Mouse (Mus musculus) liver, embryonic 16.5 days (tissue): ENCODE results near the gene Gpr152. TPM values are rescaled to one million over a fixed set of nuclear protein-coding genes. Genes with fewer than 3 reads are reported as not detected.

Experiments used
- ATAC-seq: fragments of 200-750 bp; cut with Nextera tagmentation; 2 replicates; pipeline ENCODE4 v1.8.0; 2017; ENCODE audit warnings: low read depth, mild to moderate bottlenecking, moderate number of reproducible peaks, moderate library complexity
- H3K27ac ChIP-seq: fragments of 300-500 bp; sonication (generic); 2 replicates; pipeline ENCODE4 v1.5.1; 2014; ENCODE audit warnings: mild to moderate bottlenecking, low read length
- H3K27me3 ChIP-seq: fragments of 300-500 bp; sonication (generic); 2 replicates; pipeline ENCODE4 v1.6.1; 2014; ENCODE audit warnings: low read depth, low read length, mixed read lengths; ENCODE audit not compliant: control insufficient read depth, insufficient read depth
- H3K36me3 ChIP-seq: fragments of 300-500 bp; sonication (generic); 2 replicates; pipeline ENCODE4 v1.6.1; 2014; ENCODE audit warnings: mild to moderate bottlenecking; ENCODE audit not compliant: control insufficient read depth, insufficient read depth
- H3K4me1 ChIP-seq: fragments of 300-500 bp; sonication (generic); 2 replicates; pipeline ENCODE4 v1.6.1; 2014; ENCODE audit warnings: low read depth, low read length, mixed read lengths; ENCODE audit not compliant: control insufficient read depth
- H3K4me2 ChIP-seq: fragments of 300-500 bp; sonication (generic); 2 replicates; pipeline ENCODE4 v1.6.1; 2014; ENCODE audit warnings: low read depth, low read length, mixed read lengths
- H3K4me3 ChIP-seq: fragments of 300-500 bp; sonication (generic); 2 replicates; pipeline ENCODE4 v1.5.1; 2014; ENCODE audit warnings: low read depth, mild to moderate bottlenecking, low read length
- H3K9ac ChIP-seq: fragments of 300-500 bp; sonication (generic); 2 replicates; pipeline ENCODE4 v1.6.1; 2014; ENCODE audit warnings: low read depth, low read length
- H3K9me3 ChIP-seq: fragments of 300-500 bp; sonication (generic); replicated peaks from 2 replicates; pipeline ENCODE4 v1.6.1; 2016; ENCODE audit warnings: low read length; ENCODE audit not compliant: control insufficient read depth
- WGBS: fragments of 180-500 bp; shearing (Covaris S2); extraction: QIAGEN DNeasy Blood & Tissue Kit; methylation state at CpG from one replicate; pipeline ENCODE4 v1.1.7; 2014; ENCODE audit not compliant: insufficient replicate concordance; 5-methylcytosine and 5-hydroxymethylcytosine counted together
- polyA plus RNA-seq: library from polyadenylated mRNA; unstranded; fragments of >200 nt; fragmentation: Nextera tagmentation; extraction: Ambion mirVana; gene quantifications from 2 replicates; pipeline ENCODE4 v1.2.1, GENCODE M21; 2015

The Gpr152 gene
- polyA plus RNA-seq, 1 experiment from 2014 or later, result 0.02 TPM

DNA sequence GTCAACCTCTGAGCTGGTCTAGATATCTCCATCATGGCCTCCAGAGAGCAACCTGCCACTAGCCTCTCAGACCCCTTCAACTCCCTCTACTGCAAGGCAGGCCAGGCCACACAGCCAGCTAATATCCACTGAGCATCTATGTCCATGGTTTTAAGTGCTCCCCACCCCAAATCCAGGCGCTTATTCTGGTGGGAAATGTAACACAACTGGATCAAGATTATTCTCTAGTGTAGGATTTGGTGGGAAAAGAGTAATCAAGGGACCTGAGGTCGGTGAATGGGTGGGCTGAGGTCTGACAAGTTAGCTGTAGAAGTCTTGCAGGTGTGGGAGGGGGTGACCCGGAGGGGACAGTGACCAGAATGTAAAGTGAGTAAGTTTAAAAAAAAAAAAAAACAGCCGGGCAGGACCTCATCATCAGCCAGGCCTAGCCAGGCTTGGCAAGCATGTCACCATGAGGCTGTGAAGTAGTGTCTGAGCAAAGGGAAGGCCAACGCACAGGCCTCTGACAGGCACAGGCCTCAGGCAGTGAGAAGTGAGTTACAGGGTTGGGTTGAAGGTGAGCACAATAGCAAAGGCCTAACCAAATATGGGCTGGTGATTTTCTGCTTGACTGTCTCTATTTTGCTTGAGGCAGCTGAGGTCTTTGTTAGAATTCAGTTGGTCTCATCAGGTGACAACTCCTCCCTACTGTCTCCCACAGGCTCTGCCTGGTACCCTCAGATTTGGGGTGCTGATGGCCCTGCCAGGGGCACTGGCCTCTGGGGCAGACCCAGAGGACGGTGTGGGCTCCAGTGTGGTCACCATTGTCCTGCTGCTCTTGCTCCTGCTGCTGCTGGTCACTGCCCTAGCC is 15.9 kb downstream of the Gpr152 start:
- 39% methylated on average over 6 of the region's 6 CpGs for WGBS
- H3K4me2 ChIP-seq, result 0 out of 2 replicates have a peak overlapping the region, but pooled peaks have one; percentile 10
- no peaks in the 10 kb centered on the region for H3K9me3 ChIP-seq
- H3K27me3 ChIP-seq, result no peaks in the 10 kb centered on the region
- peak overlapping the region; percentile 31 for H3K27ac ChIP-seq
- peak overlapping the region; percentile 3 for H3K4me3 ChIP-seq
- peak overlapping the region; percentile 33; the same call in 1 of the 2 replicates for H3K9ac ChIP-seq
- peaks cover 9% of the 10 kb centered on the region for H3K4me1 ChIP-seq
- ATAC-seq, result no peak
- H3K36me3 ChIP-seq, result peaks cover 7% of the 10 kb centered on the region

- H3K27ac ChIP-seq, result no peak overlapping the region
- no peak overlapping the region for H3K4me3 ChIP-seq
- no peak for ATAC-seq
- no peak overlapping the region for H3K4me2 ChIP-seq
- peaks cover 10% of the 10 kb centered on the region for H3K36me3 ChIP-seq
- WGBS, result 64% methylated on average over 20 of the region's 20 CpGs
- H3K9ac ChIP-seq, result no peak overlapping the region
- no peaks in the 10 kb centered on the region for H3K9me3 ChIP-seq
- peaks cover 9% of the 10 kb centered on the region for H3K4me1 ChIP-seq
- no peaks in the 10 kb centered on the region for H3K27me3 ChIP-seq
Measured at GRCm38 (mm10) chr19:4156073-4156579, 16.5 kb downstream of the Gpr152 start.

DNA sequence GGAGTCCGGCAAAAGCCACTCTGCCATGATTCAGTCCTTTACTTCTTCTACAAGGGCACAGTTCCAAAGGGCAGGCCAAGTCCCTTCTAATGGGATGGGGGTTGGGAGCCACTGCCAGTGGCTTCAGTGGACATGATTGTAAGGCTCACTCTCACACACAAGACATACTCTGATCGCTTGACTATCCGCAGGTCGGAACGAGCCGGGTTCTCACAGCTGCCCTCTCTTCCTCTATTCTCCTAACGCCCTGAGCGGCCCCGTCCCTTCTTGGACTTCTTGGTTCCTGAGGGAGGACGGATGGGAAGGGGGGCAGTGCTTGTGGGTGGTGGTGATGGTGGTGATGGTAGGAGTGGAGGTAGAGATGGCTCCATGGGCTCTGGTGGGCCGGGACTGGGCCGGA is 17.2 kb downstream of the Gpr152 start:
- Histone ChIP-seq H3K36me3 (peaks cover 10% of the 10 kb centered on the region), H3K4me3 (no peak overlapping the region), H3K9me3 (no peaks in the 10 kb centered on the region), H3K27me3 (no peaks in the 10 kb centered on the region), H3K4me2 (no peak overlapping the region), H3K4me1 (peaks cover 10% of the 10 kb centered on the region), H3K27ac (no peak overlapping the region), H3K9ac (no peak overlapping the region)
- WGBS, result 82% methylated on average over 12 of the region's 12 CpGs
- no peak for ATAC-seq

DNA sequence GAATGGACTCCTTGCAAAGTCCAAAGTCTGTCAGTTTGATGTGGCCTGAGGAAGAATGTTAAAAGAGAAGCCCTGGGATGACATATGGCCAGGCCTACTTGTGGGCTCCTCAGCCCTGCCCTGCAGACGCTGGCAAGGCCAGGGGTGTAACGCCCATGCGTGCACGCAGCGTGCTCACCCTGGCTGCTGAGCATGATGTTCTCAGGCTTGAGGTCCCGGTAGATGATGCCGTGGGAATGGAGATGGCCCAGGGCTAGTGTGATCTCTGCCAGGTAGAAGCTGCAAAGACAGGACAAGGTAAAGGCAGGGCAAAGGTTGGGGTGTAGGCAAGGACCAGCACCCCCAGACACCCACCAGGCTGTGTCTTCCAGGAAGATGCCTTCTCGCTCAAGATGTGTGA is 19.5 kb downstream of the Gpr152 start:
- no peaks in the 10 kb centered on the region for H3K9me3 ChIP-seq
- no peak overlapping the region for H3K4me2 ChIP-seq
- ATAC-seq, result no peak
- H3K27me3 ChIP-seq, result no peaks in the 10 kb centered on the region
- peaks cover 27% of the 10 kb centered on the region for H3K4me1 ChIP-seq
- H3K4me3 ChIP-seq, result no peak overlapping the region
- H3K36me3 ChIP-seq, result peaks cover 10% of the 10 kb centered on the region
- H3K9ac ChIP-seq, result no peak overlapping the region
- H3K27ac ChIP-seq, result no peak overlapping the region
- 87% methylated on average over 8 of the region's 8 CpGs for WGBS

DNA sequence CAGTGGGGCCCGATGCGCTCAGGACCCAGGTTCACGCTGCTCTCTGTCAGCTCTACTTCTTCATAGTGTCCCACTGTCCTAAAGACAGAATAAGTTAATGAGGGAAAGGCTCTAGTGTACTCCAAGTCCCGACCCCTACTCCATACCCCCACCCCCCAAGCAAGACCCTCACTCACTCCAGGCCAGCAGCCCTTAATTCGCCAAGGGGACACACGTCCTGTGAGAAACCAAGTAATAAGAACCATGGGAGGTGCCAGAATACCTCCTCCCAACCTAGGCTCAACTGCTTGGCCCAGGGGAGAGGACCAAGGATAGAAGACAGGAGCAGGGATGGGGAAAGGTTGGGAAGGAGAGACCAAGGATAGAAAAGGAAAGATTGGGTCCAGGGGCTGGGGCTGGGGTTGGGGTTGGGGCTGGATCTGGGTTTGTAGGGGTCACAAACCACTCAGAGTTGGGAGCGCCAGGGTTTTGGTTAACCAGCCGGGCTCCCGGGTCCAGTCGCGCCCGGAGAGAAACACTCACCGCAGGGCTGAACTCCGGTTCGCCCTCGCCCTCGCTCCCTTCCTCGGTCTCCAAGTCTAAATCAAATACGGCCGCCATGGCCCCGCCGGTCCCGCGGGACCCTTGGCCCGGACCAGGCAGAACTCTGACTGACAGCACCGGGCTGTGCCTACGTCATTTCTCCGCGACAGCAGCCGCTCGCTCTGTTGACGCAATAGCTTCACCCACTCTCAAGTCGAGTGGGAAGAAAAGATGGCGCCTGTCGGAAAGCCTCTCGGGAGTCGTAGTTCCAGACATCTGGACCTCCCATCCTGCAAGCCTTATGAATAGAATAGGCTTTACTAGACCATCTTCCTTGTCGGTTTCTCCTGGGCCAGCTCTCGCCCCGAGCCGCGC is 23.3 kb downstream of the Gpr152 start, which contains the start of gene Rps6kb2:
Rps6kb2 (minus strand) TSS at position 709 of the 897 bp plus-strand sequence.
- peaks cover 32% of the 10 kb centered on the region for H3K4me1 ChIP-seq
- 7% methylated on average over 42 of the region's 42 CpGs for WGBS
- ATAC-seq, result peak; percentile 84

GRCm38 (mm10) chr19:4163543-4163887 is 23.9 kb downstream of the Gpr152 start:
- peak overlapping the region; percentile 79 for H3K9ac ChIP-seq
- H3K4me3 ChIP-seq, result peak overlapping the region; percentile 77
- no peaks in the 10 kb centered on the region for H3K9me3 ChIP-seq
- peak overlapping the region; percentile 66 for H3K4me2 ChIP-seq
- no peak for ATAC-seq
- H3K4me1 ChIP-seq, result peaks cover 32% of the 10 kb centered on the region
- WGBS, result 30% methylated on average over 4 of the region's 4 CpGs
- peak overlapping the region; percentile 29 for H3K27ac ChIP-seq
- peaks cover 7% of the 10 kb centered on the region for H3K36me3 ChIP-seq
- no peaks in the 10 kb centered on the region for H3K27me3 ChIP-seq

More for the DNA sequence above, 23.3 kb downstream of the Gpr152 start, which contains the start of gene Rps6kb2:
- H3K36me3 ChIP-seq, result peaks cover 9% of the 10 kb centered on the region
- H3K9me3 ChIP-seq, result no peaks in the 10 kb centered on the region
- peak within 1 kb of the TSS; percentile 66 for H3K4me2 ChIP-seq
- H3K27ac ChIP-seq, result peak within 1 kb of the TSS; percentile 47
- peak within 1 kb of the TSS; percentile 77 for H3K4me3 ChIP-seq
- no peaks in the 10 kb centered on the region for H3K27me3 ChIP-seq
- peak within 1 kb of the TSS; percentile 79 for H3K9ac ChIP-seq

DNA sequence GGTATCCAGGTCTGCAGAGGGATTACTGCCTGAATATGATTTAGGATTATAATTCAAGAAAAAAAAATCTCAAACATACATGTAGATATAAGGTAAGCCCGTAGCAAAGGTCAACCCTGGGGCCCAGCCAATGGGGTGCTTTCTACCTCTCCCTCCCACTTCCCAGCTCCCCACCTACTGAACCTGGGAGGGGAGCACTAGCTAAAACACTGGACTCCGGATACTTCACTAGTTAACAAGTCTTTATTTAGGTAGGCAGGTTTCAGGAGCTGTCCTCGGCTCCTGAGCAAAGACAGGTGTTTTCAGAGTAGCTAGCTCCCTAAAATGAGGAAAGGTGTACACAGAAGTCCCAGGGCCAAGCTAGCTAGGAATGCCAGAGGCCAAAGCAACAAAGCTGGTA is 24.5 kb downstream of the Gpr152 start:
- peaks cover 32% of the 10 kb centered on the region for H3K4me1 ChIP-seq
- peaks cover 3% of the 10 kb centered on the region for H3K36me3 ChIP-seq
- WGBS, result 65% methylated on average over 3 of the region's 3 CpGs
- no peak overlapping the region for H3K9ac ChIP-seq
- 0 out of 2 replicates have a peak, but pooled peaks have one; percentile 12 for ATAC-seq
- no peaks in the 10 kb centered on the region for H3K9me3 ChIP-seq
- 0 out of 2 replicates have a peak overlapping the region, but pooled peaks have one; percentile 66 for H3K4me2 ChIP-seq
- no peaks in the 10 kb centered on the region for H3K27me3 ChIP-seq
- no peak overlapping the region for H3K4me3 ChIP-seq
- H3K27ac ChIP-seq, result peak overlapping the region; percentile 29

GRCm38 (mm10) chr19:4164721-4165120 is 25.1 kb downstream of the Gpr152 start:
- Histone ChIP-seq H3K9ac (no peak overlapping the region), H3K4me3 (no peak overlapping the region), H3K4me2 (no peak overlapping the region), H3K27ac (peak overlapping the region; percentile 29), H3K36me3 (peaks cover 2% of the 10 kb centered on the region; the same call in 1 of the 2 replicates), H3K4me1 (peaks cover 33% of the 10 kb centered on the region), H3K27me3 (no peaks in the 10 kb centered on the region), H3K9me3 (no peaks in the 10 kb centered on the region)
- WGBS, result 38% methylated on average over 2 of the region's 2 CpGs
- no peak for ATAC-seq
